Mouse (Mus musculus) myocyte (in vitro differentiated cells): ENCODE results near the gene Hnf4a. TPM values are rescaled to one million over a fixed set of nuclear protein-coding genes. Genes with fewer than 3 reads are reported as not detected.
A peak's percentile ranks its signal among the peaks of the same experiment; 100 is the strongest.

ENCODE experiments used
- H3K27me3 ChIP-seq: one replicate; pipeline ENCODE4 v1.6.1; 2011; ENCODE audit not compliant: control insufficient read depth, insufficient read depth, insufficient read length
- H3K36me3 ChIP-seq: one replicate; pipeline ENCODE4 v1.6.1; 2011; ENCODE audit not compliant: control insufficient read depth, insufficient read depth
- H3K4me2 ChIP-seq: one replicate; pipeline ENCODE4 v1.6.1; 2011; ENCODE audit warnings: low read depth, control low read depth
- H3K4me3 ChIP-seq: one replicate; pipeline ENCODE4 v1.5.1; 2011; ENCODE audit warnings: mild to moderate bottlenecking, control low read depth, moderate library complexity
- H3K79me2 ChIP-seq: one replicate; pipeline ENCODE4 v1.6.1; 2011; ENCODE audit not compliant: control insufficient read depth, insufficient read depth
- H3ac ChIP-seq: one replicate; pipeline ENCODE4 v1.6.1; 2011; ENCODE audit not compliant: control insufficient read depth, insufficient read length
- CEBPB ChIP-seq: IDR thresholded peaks from 2 replicates; pipeline ENCODE4 v1.6.1; 2011; ENCODE audit warnings: mild to moderate bottlenecking, moderate library complexity; ENCODE audit not compliant: poor library complexity, insufficient read depth, severe bottlenecking
- E2F4 ChIP-seq: IDR thresholded peaks from one replicate; pipeline ENCODE4 v1.6.1; 2011; ENCODE audit warnings: mild to moderate bottlenecking, control low read depth, moderate library complexity; ENCODE audit not compliant: insufficient read depth
- MAX ChIP-seq: IDR thresholded peaks from one replicate; pipeline ENCODE4 v1.6.1; 2011; ENCODE audit warnings: low read depth, mild to moderate bottlenecking, control low read depth
- MYOD1 ChIP-seq, 3 experiments: IDR thresholded peaks; one replicate each; pipeline ENCODE4 v1.6.1; 2011; ENCODE audit warnings: control low read depth in 2 of 3, low read depth in 2 of 3, mild to moderate bottlenecking in 2 of 3, moderate library complexity in 1 of 3; ENCODE audit not compliant: insufficient read length in 2 of 3, control insufficient read depth in 1 of 3
- MYOG ChIP-seq, 3 experiments: IDR thresholded peaks; one replicate each; pipeline ENCODE4 v1.6.1; 2011; ENCODE audit warnings: control low read depth in 2 of 3, low read depth in 2 of 3, mild to moderate bottlenecking in 2 of 3; ENCODE audit not compliant: insufficient read length in 2 of 3, control insufficient read depth in 1 of 3, insufficient read depth in 1 of 3
- POLR2A ChIP-seq: IDR thresholded peaks from one replicate; pipeline ENCODE4 v1.6.1; 2011; ENCODE audit warnings: low read depth, mild to moderate bottlenecking, control low read depth, moderate library complexity; ENCODE audit not compliant: insufficient read length
- POLR2AphosphoS2 ChIP-seq: IDR thresholded peaks from one replicate; pipeline ENCODE4 v1.6.1; 2011; ENCODE audit warnings: low read depth, control low read depth; ENCODE audit not compliant: insufficient read length
- REST ChIP-seq: IDR thresholded peaks from one replicate; pipeline ENCODE4 v1.6.1; 2011; ENCODE audit warnings: mild to moderate bottlenecking, control low read depth, moderate library complexity; ENCODE audit not compliant: insufficient read depth, insufficient read length
- SRF ChIP-seq: IDR thresholded peaks from one replicate; pipeline ENCODE4 v1.6.1; 2011; ENCODE audit warnings: low read depth; ENCODE audit not compliant: control insufficient read depth, insufficient read length
- TCF12 ChIP-seq: IDR thresholded peaks from one replicate; pipeline ENCODE4 v1.6.1; 2011; ENCODE audit warnings: mild to moderate bottlenecking, control low read depth; ENCODE audit not compliant: poor library complexity, insufficient read depth, severe bottlenecking
- TCF3 ChIP-seq: IDR thresholded peaks from one replicate; pipeline ENCODE4 v1.6.1; 2011; ENCODE audit warnings: low read depth, control low read depth; ENCODE audit not compliant: insufficient read length
- USF1 ChIP-seq: IDR thresholded peaks from one replicate; pipeline ENCODE4 v1.6.1; 2011; ENCODE audit warnings: low read depth, mild to moderate bottlenecking, control low read depth, moderate library complexity
- polyA plus RNA-seq: library from polyadenylated mRNA; unstranded; fragments of >200 nt; fragmentation: generic; extraction: Trizol; gene quantifications from one replicate; pipeline ENCODE4 v1.2.1, GENCODE M21; 2012; ENCODE audit warnings: missing spikeins

Hnf4a gene
- polyA plus RNA-seq, 1 experiment = not detected

- no peaks in the 10 kb centered on the region for H3K27me3 ChIP-seq
- no peak overlapping the region for H3K4me3 ChIP-seq
- TF ChIP-seq CEBPB (no peak), MYOG (IDR thresholded peaks at IDR 0.05; ENCODE audit: control insufficient read depth in 1 of 3, insufficient read depth in 1 of 3, insufficient read length in 2 of 3, low read depth in 2 of 3) (no peak)
- no peaks in the 10 kb centered on the region for H3K36me3 ChIP-seq
- H3K4me2 ChIP-seq = no peak overlapping the region
- H3K79me2 ChIP-seq = peaks cover 24% of the 10 kb centered on the region
- H3ac ChIP-seq = no peak overlapping the region
Observed at GRCm38 (mm10) chr2:163601066-163601465, 94.5 kb downstream of the Hnf4a start.

- H3K4me3 ChIP-seq = peak overlapping the region; percentile 91
- peak overlapping the region; percentile 55 for H3ac ChIP-seq
- no peaks in the 10 kb centered on the region for H3K27me3 ChIP-seq
- peak overlapping the region; percentile 70 for H3K4me2 ChIP-seq
- peaks cover 24% of the 10 kb centered on the region for H3K79me2 ChIP-seq
- TF ChIP-seq TCF12 (no peak), USF1 (no peak), SRF (no peak), E2F4 (no peak), REST (no peak), CEBPB (no peak), MYOG (IDR thresholded peaks at IDR 0.05; ENCODE audit: control insufficient read depth in 1 of 3, insufficient read depth in 1 of 3, insufficient read length in 2 of 3, low read depth in 2 of 3) (no peak), TCF3 (no peak), POLR2A (no peak), MYOD1 (IDR thresholded peaks at IDR 0.05; ENCODE audit: control insufficient read depth in 1 of 3, insufficient read length in 2 of 3, low read depth in 2 of 3) (no peak), MAX (no peak), POLR2AphosphoS2 (no peak)
- H3K36me3 ChIP-seq = no peaks in the 10 kb centered on the region
Observed at GRCm38 (mm10) chr2:163601712-163602100, 95.1 kb downstream of the Hnf4a start.

GRCm38 (mm10) chr2:163602101-163602971 lies 95.7 kb downstream of the Hnf4a start, which contains the start of gene Ttpal:
Gene Ttpal, plus strand, starts transcription at chr2:163602314.
- H3ac ChIP-seq = peak within 1 kb of the TSS; percentile 55
- TF ChIP-seq CEBPB (no peak), MYOG (IDR thresholded peaks at IDR 0.05; ENCODE audit: control insufficient read depth in 1 of 3, insufficient read depth in 1 of 3, insufficient read length in 2 of 3, low read depth in 2 of 3) (peak in 1 of 3 experiments; percentile 38), MAX (no peak), POLR2AphosphoS2 (peak; percentile 98), TCF12 (no peak), REST (no peak), E2F4 (no peak), MYOD1 (IDR thresholded peaks at IDR 0.05; ENCODE audit: control insufficient read depth in 1 of 3, insufficient read length in 2 of 3, low read depth in 2 of 3) (peak in 1 of 3 experiments; percentile 69), SRF (no peak), USF1 (no peak), POLR2A (peak; percentile 98), TCF3 (peak; percentile 4)
- H3K36me3 ChIP-seq = no peaks in the 10 kb centered on the region
- peaks cover 24% of the 10 kb centered on the region for H3K79me2 ChIP-seq
- H3K4me3 ChIP-seq = peak within 1 kb of the TSS; percentile 91
- peak within 1 kb of the TSS; percentile 83 for H3K4me2 ChIP-seq
- H3K27me3 ChIP-seq = no peaks in the 10 kb centered on the region

GRCm38 (mm10) chr2:163606161-163606560 lies 99.6 kb downstream of the Hnf4a start:
- Histone ChIP-seq H3ac (no peak overlapping the region), H3K79me2 (peaks cover 24% of the 10 kb centered on the region), H3K27me3 (no peaks in the 10 kb centered on the region), H3K36me3 (no peaks in the 10 kb centered on the region), H3K4me3 (no peak overlapping the region), H3K4me2 (no peak overlapping the region)
- TF ChIP-seq MYOG (IDR thresholded peaks at IDR 0.05; ENCODE audit: control insufficient read depth in 1 of 3, insufficient read depth in 1 of 3, insufficient read length in 2 of 3, low read depth in 2 of 3) = no peak
- no peak for TF ChIP-seq TCF3
- no peak for TF ChIP-seq POLR2A
- TF ChIP-seq MAX = no peak
- no peak for TF ChIP-seq TCF12
- TF ChIP-seq SRF = no peak
- no peak for TF ChIP-seq CEBPB
- no peak for TF ChIP-seq MYOD1 (IDR thresholded peaks at IDR 0.05; ENCODE audit: control insufficient read depth in 1 of 3, insufficient read length in 2 of 3, low read depth in 2 of 3)
- no peak for TF ChIP-seq USF1
- TF ChIP-seq POLR2AphosphoS2 = no peak
- no peak for TF ChIP-seq REST
- no peak for TF ChIP-seq E2F4

GRCm38 (mm10) chr2:163608008-163608407 lies 101.4 kb downstream of the Hnf4a start:
- Histone ChIP-seq H3K4me2 (no peak overlapping the region), H3K36me3 (peaks cover 7% of the 10 kb centered on the region), H3K27me3 (no peaks in the 10 kb centered on the region), H3ac (no peak overlapping the region), H3K79me2 (peaks cover 17% of the 10 kb centered on the region), H3K4me3 (no peak overlapping the region)
- TF ChIP-seq MYOG (IDR thresholded peaks at IDR 0.05; ENCODE audit: control insufficient read depth in 1 of 3, insufficient read depth in 1 of 3, insufficient read length in 2 of 3, low read depth in 2 of 3) (no peak), POLR2A (no peak), MYOD1 (IDR thresholded peaks at IDR 0.05; ENCODE audit: control insufficient read depth in 1 of 3, insufficient read length in 2 of 3, low read depth in 2 of 3) (peak in 1 of 3 experiments; percentile 31), TCF3 (no peak), MAX (no peak), E2F4 (no peak), REST (no peak), SRF (no peak), CEBPB (no peak)
